Comparison of ENCODE assay signal across 8 mouse cellular contexts in genomic region chrX:7680864-7681263, GRCm38 (mm10). TPM values are rescaled to one million over a fixed set of nuclear protein-coding genes. Genes with fewer than 3 reads are reported as not detected.
DNase-seq lines count a peak whose midpoint lies in the region; ATAC-seq and TF ChIP-seq lines count a peak whose summit lies in the region.

Magix (minus strand) TSS chrX:7681251.

- H3K27me3 ChIP-seq in intestine, embryonic 16.5 days (replicated peaks; ENCODE audit: control insufficient read depth, insufficient read depth, low read length) = no peaks in the 10 kb centered on the region
- H3K27me3 ChIP-seq in lung, postnatal 0 days (replicated peaks; ENCODE audit: insufficient read depth, low read length) = no peaks in the 10 kb centered on the region

- no peak within 1 kb of the TSS for H3K27ac ChIP-seq in intestine, embryonic 16.5 days (ENCODE audit: low read length)
- peak within 1 kb of the TSS; percentile 32; the same call in 1 of the 2 replicates for H3K27ac ChIP-seq in lung, postnatal 0 days (ENCODE audit: low read length)

- TF ChIP-seq CTCF in lung, postnatal 0 days (IDR thresholded peaks at IDR 0.05) = no peak

- intact Hi-C loops in gastrocnemius, postnatal 14 days (cut with DNase I; ENCODE audit: low total_unique reads) = no loop called here
- intact Hi-C loops in gastrocnemius, postnatal 36 days (cut with DNase I) = no loop called here

- TF ChIP-seq EP300 in lung, postnatal 0 days (IDR thresholded peaks at IDR 0.05) = no peak

- H3K4me1 ChIP-seq in intestine, embryonic 16.5 days (ENCODE audit: control insufficient read depth, insufficient read depth, low read length) = no peaks in the 10 kb centered on the region
- no peaks in the 10 kb centered on the region for H3K4me1 ChIP-seq in lung, postnatal 0 days (ENCODE audit: insufficient read depth, low read depth, low read length)

- no peaks in the 10 kb centered on the region for H3K36me3 ChIP-seq in intestine, embryonic 16.5 days (ENCODE audit: control insufficient read depth, insufficient read depth, low read length)
- H3K36me3 ChIP-seq in lung, postnatal 0 days (ENCODE audit: insufficient read depth, low read length) = no peaks in the 10 kb centered on the region

- peak within 1 kb of the TSS; percentile 38 for H3K4me3 ChIP-seq in intestine, embryonic 16.5 days (ENCODE audit: low read length)
- no peak within 1 kb of the TSS; the same call in 1 of the 2 replicates for H3K4me3 ChIP-seq in lung, postnatal 0 days (ENCODE audit: low read depth, low read length)

- 66% methylated on average over 14 of the region's 14 CpGs for WGBS in intestine, embryonic 16.5 days
- 61% methylated on average over 13 of the region's 14 CpGs for WGBS in lung, postnatal 0 days

- DNase-seq in gastrocnemius, adult 8-10 months (ENCODE audit: low spot score in 2 of 2) = peak; percentile 14 to 52
- no peak for DNase-seq in gastrocnemius, postnatal 14 days
- peak in 1 of 2 experiments; percentile 31 for DNase-seq in gastrocnemius, postnatal 36 days
- no peak for DNase-seq in lung, postnatal 0 days (ENCODE audit: low spot score)
- DNase-seq in right cerebral cortex, postnatal 36 days (ENCODE audit: low spot score in 2 of 2) = no peak
- no peak for DNase-seq in urinary bladder, postnatal 36 days (ENCODE audit: low spot score in 2 of 2)
- DNase-seq in embryo, embryonic 10 days (ENCODE audit: low spot score) = no peak

- H3K4me2 ChIP-seq in intestine, embryonic 16.5 days (ENCODE audit: low read depth, low read length) = peak within 1 kb of the TSS; percentile 55
- peak within 1 kb of the TSS; percentile 52 for H3K4me2 ChIP-seq in lung, postnatal 0 days (replicated peaks; ENCODE audit: low read depth, low read length)

- no peak for ATAC-seq in intestine, embryonic 16.5 days
- ATAC-seq in lung, postnatal 0 days = no peak

- 0 out of 2 replicates have a peak within 1 kb of the TSS, but pooled peaks have one; percentile 33 for H3K9ac ChIP-seq in intestine, embryonic 16.5 days (ENCODE audit: low read depth, low read length)
- H3K9ac ChIP-seq in lung, postnatal 0 days (replicated peaks; ENCODE audit: low read depth) = no peak within 1 kb of the TSS

- no peaks in the 10 kb centered on the region for H3K9me3 ChIP-seq in intestine, embryonic 16.5 days (ENCODE audit: control insufficient read depth, low read length)
- no peaks in the 10 kb centered on the region for H3K9me3 ChIP-seq in lung, postnatal 0 days (ENCODE audit: low read length)

RNA-seq across cellular contexts. Expression of gene Magix, which starts in this region (rescaled TPM):
- 10 to 100 TPM; 21.4 to 25.1 (median 22.7) TPM for total RNA-seq in gastrocnemius, adult 8-10 months (2022)
- 1 to 10 TPM; 4.4 to 6.4 TPM for total RNA-seq in gastrocnemius, postnatal 14 days (2021)
- 10 to 100 TPM; 18.8 to 20.6 TPM for total RNA-seq in gastrocnemius, postnatal 36 days (2021)
- polyA plus RNA-seq in intestine, embryonic 16.5 days (2015; fragmentation: Nextera tagmentation; extraction: Ambion mirVana) = 0.71 and 0.93 TPM in 2 replicates
- polyA plus RNA-seq in lung, postnatal 0 days (2015; fragmentation: Nextera tagmentation; extraction: Ambion mirVana) = 3.5 and 3.7 TPM in 2 replicates

Comparison
In these comparisons a context has a peak if more than half of its experiments do, and no peak if none do; other contexts are left out.
1. DNase-seq: peak in gastrocnemius, adult 8-10 months (2 of 2); none in gastrocnemius, postnatal 14 days (single experiment), lung, postnatal 0 days (single experiment), right cerebral cortex, postnatal 36 days (0 of 2), urinary bladder, postnatal 36 days (0 of 2) and embryo, embryonic 10 days (single experiment).